Comparison of ENCODE assay signal across 15 mouse cellular contexts in the genomic region with DNA sequence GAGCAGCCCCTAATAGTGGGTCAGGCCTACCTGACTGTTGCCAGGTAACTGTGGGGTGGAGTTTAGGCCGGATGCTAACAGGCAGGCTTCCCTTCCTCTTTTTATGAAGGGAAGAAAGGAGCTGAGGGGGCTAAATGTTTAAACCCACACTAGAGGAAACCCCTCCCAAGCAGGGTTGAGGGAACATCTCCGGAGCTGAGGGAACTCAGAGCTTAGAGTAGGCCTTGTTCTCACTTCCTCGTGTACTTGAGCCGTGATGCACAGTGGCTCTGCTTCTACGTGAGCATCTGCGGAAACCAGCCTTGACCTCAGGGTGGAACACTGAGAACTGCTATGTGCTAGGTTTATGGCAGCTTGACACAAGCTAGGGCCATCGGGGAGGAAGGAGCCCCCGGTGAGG.
"Had no signal": no experiment of that assay in that cellular context is flagged by ENCODE, and none has a peak within 500 bp of the region (broad histone marks: within the 10 kb centered on the region; RNA-seq: fewer than 3 reads in every experiment).

No protein-coding gene starts in this region.

- H3K36me3 ChIP-seq: limb, embryonic 10.5 days; limb, embryonic 13.5 days; liver, embryonic 15.5 days; midbrain, embryonic 12.5 days had no signal

- H3K4me1 ChIP-seq: limb, embryonic 10.5 days; limb, embryonic 13.5 days; liver, embryonic 15.5 days; midbrain, embryonic 12.5 days had no signal

- H3K27me3 ChIP-seq: limb, embryonic 13.5 days; liver, embryonic 15.5 days; midbrain, embryonic 12.5 days had no signal

- H3K9ac ChIP-seq: limb, embryonic 13.5 days; liver, embryonic 15.5 days; midbrain, embryonic 12.5 days had no signal

- H3K4me3 ChIP-seq: limb, embryonic 10.5 days; limb, embryonic 13.5 days; liver, embryonic 15.5 days; midbrain, embryonic 12.5 days had no signal

- DNase-seq: kidney, adult 11 months; kidney, adult 8-10 months; kidney, postnatal 14 days; kidney, postnatal 4 days; layer of hippocampus, adult 9-11 months; lung, adult 2 months; lung, postnatal 14 days; lung, postnatal 4 days; thymus, adult 18-20 months; thymus, postnatal 36 days had no signal

- H3K4me2 ChIP-seq: limb, embryonic 13.5 days; liver, embryonic 15.5 days; midbrain, embryonic 12.5 days had no signal

- H3K9me3 ChIP-seq: limb, embryonic 10.5 days; liver, embryonic 15.5 days; midbrain, embryonic 12.5 days had no signal

- H3K27ac ChIP-seq: limb, embryonic 10.5 days; limb, embryonic 13.5 days; liver, embryonic 15.5 days; midbrain, embryonic 12.5 days had no signal

- ATAC-seq: midbrain, embryonic 16.5 days had no signal
